Mouse (Mus musculus) CH12.LX (cell line): Measurements from ENCODE around the gene Hoxd8. TPM values are rescaled to one million over a fixed set of nuclear protein-coding genes. Genes with fewer than 3 reads are reported as not detected.

Source experiments
- DNase-seq: peaks from one replicate; pipeline ENCODE4 v3.0.0-alpha.2; 2013; ENCODE audit errors: extremely low read depth
- H3K27ac ChIP-seq: 2 replicates; pipeline ENCODE4 v1.5.1; 2012; ENCODE audit warnings: low read depth, mild to moderate bottlenecking, control low read depth, moderate library complexity; ENCODE audit not compliant: insufficient read depth
- H3K27me3 ChIP-seq: replicated peaks from 2 replicates; pipeline ENCODE3; 2012; ENCODE audit warnings: inconsistent platforms
- H3K36me3 ChIP-seq, 2 experiments: replicated peaks in 1 of 2; 2 replicates each; pipeline versions ENCODE3 to v1.6.1; 2012; ENCODE audit warnings: inconsistent platforms in 1 of 2, low read length in 1 of 2, mild to moderate bottlenecking in 1 of 2, mixed read lengths in 1 of 2, moderate library complexity in 1 of 2; ENCODE audit not compliant: control insufficient read depth in 1 of 2, insufficient read depth in 1 of 2
- H3K4me1 ChIP-seq, 2 experiments: 2 replicates each; pipeline ENCODE4 v1.6.1; 2012; ENCODE audit warnings: inconsistent platforms in 1 of 2, moderate library complexity in 1 of 2; ENCODE audit not compliant: insufficient read depth in 2 of 2, control insufficient read depth in 1 of 2
- H3K4me2 ChIP-seq: 2 replicates; pipeline ENCODE4 v1.6.1; 2012; ENCODE audit warnings: low read depth, mild to moderate bottlenecking, control low read depth; ENCODE audit not compliant: poor library complexity, insufficient read depth, severe bottlenecking
- H3K4me3 ChIP-seq, 3 experiments: fragments of 150-350 bp in 1 of 3; sonication (generic) in 1 of 3; replicated peaks in 1 of 3; 2 replicates each; pipeline versions ENCODE3 to v1.5.1; 2011 to 2012; ENCODE audit warnings: low read depth in 2 of 3, low read length in 2 of 3, mild to moderate bottlenecking in 2 of 3, moderate library complexity in 2 of 3, control low read depth in 1 of 3, improper control_type of control experiment in 1 of 3, inconsistent platforms in 1 of 3, mixed read lengths in 1 of 3; ENCODE audit not compliant: poor library complexity in 1 of 3
- H3K79me2 ChIP-seq: replicated peaks from 2 replicates; pipeline ENCODE4 v1.6.1; 2012; ENCODE audit warnings: mild to moderate bottlenecking, moderate library complexity; ENCODE audit not compliant: control insufficient read depth, poor library complexity, insufficient read depth, severe bottlenecking; ENCODE audit errors: extremely low read depth
- H3K9ac ChIP-seq: 2 replicates; pipeline ENCODE4 v1.6.1; 2012; ENCODE audit warnings: low read depth, mild to moderate bottlenecking, control low read depth, moderate library complexity; ENCODE audit not compliant: insufficient read depth
- H3K9me3 ChIP-seq: replicated peaks from 2 replicates; pipeline ENCODE3; 2012; ENCODE audit warnings: low read length, inconsistent platforms, mixed read lengths
- BHLHE40 ChIP-seq: IDR thresholded peaks from 2 replicates; pipeline ENCODE4 v1.6.1; 2011; ENCODE audit warnings: mild to moderate bottlenecking, low read depth, low read length, improper control_type of control experiment
- E2F4 ChIP-seq: IDR thresholded peaks from 2 replicates; pipeline ENCODE4 v1.6.1; 2011; ENCODE audit warnings: low read depth, low read length, improper control_type of control experiment; ENCODE audit not compliant: insufficient replicate concordance
- ETS1 ChIP-seq: conservative IDR thresholded peaks from 2 replicates; pipeline ENCODE4 v1.6.1; 2012; ENCODE audit warnings: low read depth, mild to moderate bottlenecking, inconsistent platforms, low read length, improper control_type of control experiment, moderate library complexity
- GABPA ChIP-seq: IDR thresholded peaks from 2 replicates; pipeline ENCODE4 v1.6.1; 2012; ENCODE audit warnings: low read depth, low read length, improper control_type of control experiment, inconsistent platforms; ENCODE audit not compliant: insufficient replicate concordance
- JUND ChIP-seq: conservative IDR thresholded peaks from 2 replicates; pipeline ENCODE4 v1.6.1; 2011; ENCODE audit warnings: low read depth, low read length, improper control_type of control experiment
- KAT2A ChIP-seq: IDR thresholded peaks from 2 replicates; pipeline ENCODE4 v1.6.1; 2012; ENCODE audit warnings: low read length, improper control_type of control experiment, inconsistent platforms; ENCODE audit not compliant: insufficient replicate concordance
- MXI1 ChIP-seq: IDR thresholded peaks from 2 replicates; pipeline ENCODE4 v1.6.1; 2011; ENCODE audit warnings: mild to moderate bottlenecking, low read depth, low read length, improper control_type of control experiment
- PAX5 ChIP-seq: IDR thresholded peaks from 2 replicates; pipeline ENCODE4 v1.6.1; 2012; ENCODE audit warnings: low read length, inconsistent platforms, mixed read lengths
- POLR2A ChIP-seq: IDR thresholded peaks from 2 replicates; pipeline ENCODE4 v1.6.1; 2011; ENCODE audit warnings: low read depth, mild to moderate bottlenecking, improper control_type of control experiment, low read length
- RCOR1 ChIP-seq: conservative IDR thresholded peaks from 2 replicates; pipeline ENCODE4 v1.6.1; 2012; ENCODE audit warnings: low read depth, mild to moderate bottlenecking, inconsistent platforms, low read length, improper control_type of control experiment
- TBP ChIP-seq: conservative IDR thresholded peaks from 2 replicates; pipeline ENCODE4 v1.6.1; 2011; ENCODE audit warnings: low read depth, low read length, improper control_type of control experiment
- USF2 ChIP-seq: conservative IDR thresholded peaks from 2 replicates; pipeline ENCODE4 v1.6.1; 2011; ENCODE audit warnings: low read depth, low read length, improper control_type of control experiment
- ZKSCAN1 ChIP-seq: IDR thresholded peaks from 2 replicates; pipeline ENCODE4 v1.6.1; 2012; ENCODE audit warnings: low read depth, inconsistent platforms, low read length, improper control_type of control experiment, borderline replicate concordance
- dilution Hi-C: fragments of 300-500 bp; cut with MboI; formaldehyde crosslinking; loops from 2 replicates; pipeline ENCODE4 v1.14.3; 2020; ENCODE audit warnings: low sequenced_read_pairs; ENCODE audit not compliant: extremely low pct_unique_long_range_greater_than_20kb, extremely low pct_ligation_motif_present
- in situ Hi-C: fragments of 300-500 bp; cut with MboI; formaldehyde crosslinking; loops from 3 replicates; pipeline ENCODE4 v1.14.3; 2019; ENCODE audit warnings: low sequenced_read_pairs, low pct_ligation_motif_present, low pct_unique_long_range_greater_than_20kb, mixed read lengths
- polyA plus RNA-seq: library from polyadenylated mRNA; unstranded; fragments of >175 nt; gene quantifications from 2 replicates; pipeline ENCODE4 v1.2.1, GENCODE M21; 2012; ENCODE audit warnings: low read depth; ENCODE audit not compliant: insufficient read length
- total RNA-seq, 2 experiments: library from RNA; depleted of rRNA; stranded (reverse); fragments of 300-350 nt in 1 of 2; fragments of >200 nt in 1 of 2; gene quantifications; 2 replicates each; pipeline ENCODE4 v1.2.3; 2012 to 2014

Hoxd8 gene
- total and polyA plus RNA-seq, 3 experiments = 0.20 to 0.31 TPM; not detected in 1

DNA sequence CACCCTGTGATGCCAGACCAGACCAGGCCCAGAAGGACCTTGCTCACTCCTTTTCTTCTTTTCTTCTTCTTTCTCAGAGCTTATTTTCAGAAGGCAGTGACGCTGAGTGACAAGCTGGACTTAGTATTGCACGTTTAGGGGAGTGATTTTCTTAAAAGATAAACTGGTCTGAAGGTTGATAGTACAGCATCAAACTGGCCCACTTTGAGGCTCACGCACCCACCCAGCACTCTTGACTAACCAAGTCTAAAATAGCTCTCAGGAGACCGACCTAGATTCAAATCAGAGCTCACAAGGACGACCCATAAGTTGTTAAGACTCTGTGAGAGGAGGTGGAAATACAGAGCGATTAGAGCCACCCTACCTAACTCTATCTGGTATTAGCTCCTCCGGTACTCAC lies 38.0 kb upstream of the Hoxd8 start:
- dilution Hi-C loops = no loop called here
- TF ChIP-seq PAX5 (no peak), JUND (no peak)
- TF ChIP-seq, all 38 proteins: peak for 0

DNA sequence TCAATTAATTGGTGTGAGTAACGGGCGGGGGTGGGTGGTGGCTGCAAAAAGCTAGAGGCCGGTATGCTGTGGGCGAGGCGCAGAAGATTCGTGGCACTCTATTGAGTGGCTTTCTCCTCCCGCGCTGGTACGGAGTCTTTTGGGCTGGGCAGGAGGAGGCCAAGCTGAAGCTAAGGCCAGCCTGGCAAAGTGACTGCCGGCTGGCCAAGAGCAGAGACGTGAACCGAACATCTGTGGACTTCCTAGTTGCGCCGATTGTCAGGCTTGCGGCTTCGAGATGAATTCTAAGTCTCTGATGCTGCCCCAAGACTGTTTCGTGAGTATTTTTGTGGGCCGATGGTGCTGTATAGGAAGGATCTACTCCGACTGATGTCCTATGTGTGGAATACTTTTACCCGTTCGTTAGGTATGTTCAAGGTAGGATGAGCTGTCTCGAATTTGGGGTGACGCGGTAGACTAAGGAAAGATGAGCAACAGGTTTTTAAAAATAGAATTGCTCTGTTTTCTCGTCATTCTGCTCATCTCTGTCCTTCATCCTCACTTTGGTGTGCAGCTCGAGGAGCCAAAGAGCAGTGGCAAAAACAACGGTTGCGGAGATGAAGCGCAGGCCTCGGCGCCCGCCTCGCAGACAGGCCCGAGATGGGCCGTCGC lies 37.1 kb upstream of the Hoxd8 start:
- in situ Hi-C loops = loop anchor here (10.0 to 25.0 kb wide), 3 partner anchors 373 to 1080 kb away; partner anchors contain the start of gene Chrna1
- Histone ChIP-seq H3K4me1 (peaks cover 0 to 5% of the 10 kb centered on the region in 2 experiments; a peak in 2 of 4 replicates), H3K9me3 (peaks cover 11% of the 10 kb centered on the region), H3K79me2 (no peaks in the 10 kb centered on the region), H3K4me2 (no peak overlapping the region), H3K27ac (no peak overlapping the region), H3K27me3 (no peaks in the 10 kb centered on the region), H3K9ac (no peak overlapping the region), H3K4me3 (no peak overlapping the region), H3K36me3 (no peaks in the 10 kb centered on the region)
- no peak for TF ChIP-seq MXI1
- no peak for TF ChIP-seq GABPA
- no peak for TF ChIP-seq USF2
- TF ChIP-seq TBP = no peak
- no peak for TF ChIP-seq ZKSCAN1
- TF ChIP-seq BHLHE40 = no peak
- no peak for TF ChIP-seq RCOR1
- TF ChIP-seq POLR2A = no peak
- no peak for TF ChIP-seq ETS1
- no peak for TF ChIP-seq E2F4
- TF ChIP-seq PAX5 = no peak
- TF ChIP-seq KAT2A = no peak
- dilution Hi-C loops = no loop called here
- no peak for DNase-seq

More for the DNA sequence above, 38.0 kb upstream of the Hoxd8 start:
- Histone ChIP-seq H3K9me3 (peaks cover 11% of the 10 kb centered on the region), H3K79me2 (no peaks in the 10 kb centered on the region), H3K9ac (no peak overlapping the region), H3K4me2 (no peak overlapping the region), H3K27ac (no peak overlapping the region), H3K36me3 (no peaks in the 10 kb centered on the region), H3K4me3 (no peak overlapping the region), H3K27me3 (no peaks in the 10 kb centered on the region), H3K4me1 (peaks cover 0 to 5% of the 10 kb centered on the region in 2 experiments; a peak in 2 of 4 replicates)
- no peak for DNase-seq
- in situ Hi-C loops = loop anchor here (10.0 to 25.0 kb wide), 3 partner anchors 372 to 1079 kb away; partner anchors contain the start of gene Chrna1
